Mouse (Mus musculus) erythroblast, embryonic 14.5 days (primary cell): ENCODE measurements around the gene Olfr341.

Experiments
- GATA1 ChIP-seq: IDR thresholded peaks from 2 replicates; pipeline ENCODE4 v1.6.1; 2012; ENCODE audit warnings: low read length, inconsistent platforms, mixed read lengths
- TAL1 ChIP-seq: IDR thresholded peaks from 3 replicates; pipeline ENCODE4 v1.6.1; 2012; ENCODE audit warnings: low read length, inconsistent platforms, mixed read lengths

- TF ChIP-seq GATA1 (no peak), TAL1 (no peak)
These were observed 30.0 kb downstream of the Olfr341 start, which contains the start of gene Olfr340 for GRCm38 (mm10) chr2:36452287-36452686.
